Mouse (Mus musculus) midbrain, embryonic 12.5 days (tissue): Measurements from ENCODE around the gene Cphx2. TPM values are rescaled to one million over a fixed set of nuclear protein-coding genes. Genes with fewer than 3 reads are reported as not detected.
"Not testable (repeated sequence)": the region's sequence is repeated elsewhere in the genome, so short reads cannot be mapped to it uniquely, and the experiment has no call there.

ENCODE experiments used
- ATAC-seq: fragments of 200-750 bp; cut with Nextera tagmentation; 2 replicates; pipeline ENCODE4 v1.8.0; 2017; ENCODE audit warnings: low read depth, moderate TSS enrichment, moderate library complexity; ENCODE audit not compliant: low FRiP score
- H3K27ac ChIP-seq: fragments of 300-500 bp; sonication (generic); replicated peaks from 2 replicates; pipeline ENCODE4 v1.5.1; 2016; ENCODE audit warnings: mild to moderate bottlenecking
- H3K27me3 ChIP-seq: fragments of 300-500 bp; sonication (generic); 2 replicates; pipeline ENCODE4 v1.6.1; 2016; ENCODE audit warnings: mild to moderate bottlenecking
- H3K36me3 ChIP-seq: fragments of 300-500 bp; sonication (generic); 2 replicates; pipeline ENCODE4 v1.6.1; 2016
- H3K4me1 ChIP-seq: fragments of 300-500 bp; sonication (generic); 2 replicates; pipeline ENCODE4 v1.6.1; 2016
- H3K4me2 ChIP-seq: fragments of 300-500 bp; sonication (generic); replicated peaks from 2 replicates; pipeline ENCODE4 v1.6.1; 2016; ENCODE audit warnings: mild to moderate bottlenecking, moderate library complexity
- H3K4me3 ChIP-seq: fragments of 300-500 bp; sonication (generic); 2 replicates; pipeline ENCODE4 v1.5.1; 2016; ENCODE audit warnings: mild to moderate bottlenecking
- H3K9ac ChIP-seq: fragments of 300-500 bp; sonication (generic); replicated peaks from 2 replicates; pipeline ENCODE4 v1.6.1; 2016; ENCODE audit warnings: mild to moderate bottlenecking, moderate library complexity
- H3K9me3 ChIP-seq: fragments of 300-500 bp; sonication (generic); 2 replicates; pipeline ENCODE4 v1.6.1; 2016; ENCODE audit warnings: mild to moderate bottlenecking
- WGBS: fragments of 180-500 bp; shearing (Covaris S2); methylation state at CpG from one replicate; pipeline ENCODE4 v1.1.7; 2016; 5-methylcytosine and 5-hydroxymethylcytosine counted together
- polyA plus RNA-seq: library from polyadenylated mRNA; unstranded; fragments of >200 nt; fragmentation: Nextera tagmentation; extraction: Ambion mirVana; gene quantifications from 2 replicates; pipeline ENCODE4 v1.2.1, GENCODE M21; 2016

Cphx2 gene
- not detected in 2 replicates for polyA plus RNA-seq

GRCm38 (mm10) chr14:26081216-26081615 is at the start of gene Cphx2:
Cphx2 (plus strand) TSS chr14:26081516.
- ATAC-seq, H3K9ac ChIP-seq, H3K4me3 ChIP-seq, H3K9me3 ChIP-seq, H3K36me3 ChIP-seq, H3K4me2 ChIP-seq, H3K27ac ChIP-seq, H3K27me3 ChIP-seq, H3K4me1 ChIP-seq: not testable (repeated sequence)
- WGBS = no CpG with 5 or more reads among the region's 6 CpGs

DNA sequence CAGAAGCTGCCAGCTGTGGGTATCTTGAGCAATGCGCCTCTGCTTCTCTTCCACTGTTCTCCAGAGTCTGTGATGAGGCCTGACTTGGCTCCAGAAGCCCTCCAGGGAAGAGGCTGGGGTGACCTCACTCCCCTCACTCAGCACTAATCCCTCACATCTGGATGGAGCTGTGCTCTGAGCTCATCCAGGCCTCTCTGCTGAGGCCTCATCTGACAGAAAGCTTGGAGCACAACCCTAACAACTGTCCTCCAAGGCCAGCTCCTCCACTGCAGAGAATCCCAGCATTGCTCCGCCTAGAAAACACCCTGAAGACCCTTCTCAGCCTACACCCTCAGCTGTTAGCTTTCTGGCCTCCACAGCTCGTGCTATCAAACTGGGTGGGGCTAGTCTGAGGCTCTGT is 47.0 kb upstream of the Cphx2 start:
- H3K27ac ChIP-seq, H3K4me2 ChIP-seq, H3K4me3 ChIP-seq, H3K36me3 ChIP-seq, H3K9ac ChIP-seq, H3K27me3 ChIP-seq, ATAC-seq, H3K4me1 ChIP-seq, H3K9me3 ChIP-seq: not testable (repeated sequence)
- no CpG with 5 or more reads among the region's 3 CpGs for WGBS

DNA sequence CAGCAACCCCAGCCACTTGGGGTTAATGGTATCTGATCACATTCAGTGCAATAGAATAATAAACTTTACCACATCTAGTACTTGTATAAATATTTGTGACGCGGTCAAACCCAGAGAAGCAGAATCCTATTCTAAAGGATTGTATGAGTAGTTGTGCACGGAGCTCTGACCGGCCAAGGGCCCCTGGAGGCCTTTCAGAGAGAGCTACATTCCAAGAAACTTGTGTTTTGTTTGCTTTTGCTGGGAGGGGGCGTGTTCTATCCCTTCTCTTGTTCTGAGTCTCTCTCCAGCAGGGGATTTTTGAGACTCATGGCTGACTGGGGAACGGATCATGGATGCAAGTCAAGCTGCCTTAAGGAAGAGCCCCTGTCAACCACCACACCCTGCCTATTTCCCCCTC is 45.9 kb upstream of the Cphx2 start:
- WGBS = no CpG with 5 or more reads among the region's 6 CpGs
- ATAC-seq, H3K27ac ChIP-seq: not testable (repeated sequence)

GRCm38 (mm10) chr14:26042611-26043010 is 38.7 kb upstream of the Cphx2 start, which contains the start of gene Gm9780:
Gm9780 (minus strand) TSS chr14:26042711.
- H3K9me3 ChIP-seq = not testable (repeated sequence)

More for the DNA sequence above, 45.9 kb upstream of the Cphx2 start:
- H3K27me3 ChIP-seq, H3K4me3 ChIP-seq, H3K4me2 ChIP-seq, H3K36me3 ChIP-seq, H3K4me1 ChIP-seq, H3K9me3 ChIP-seq, H3K9ac ChIP-seq: not testable (repeated sequence)

GRCm38 (mm10) chr14:26045007-26045406 is 36.3 kb upstream of the Cphx2 start:
- H3K27me3 ChIP-seq, H3K4me2 ChIP-seq, ATAC-seq, H3K4me3 ChIP-seq, H3K9me3 ChIP-seq, H3K4me1 ChIP-seq, H3K9ac ChIP-seq, H3K36me3 ChIP-seq, H3K27ac ChIP-seq: not testable (repeated sequence)
- WGBS = no CpG with 5 or more reads among the region's 5 CpGs

More at GRCm38 (mm10) chr14:26042611-26043010, 38.7 kb upstream of the Cphx2 start, which contains the start of gene Gm9780:
- not testable (repeated sequence) for H3K4me1 ChIP-seq, H3K27me3 ChIP-seq, H3K4me2 ChIP-seq, H3K36me3 ChIP-seq, H3K4me3 ChIP-seq, H3K9ac ChIP-seq, ATAC-seq, H3K27ac ChIP-seq
- WGBS = no CpG with 5 or more reads among the region's 26 CpGs

DNA sequence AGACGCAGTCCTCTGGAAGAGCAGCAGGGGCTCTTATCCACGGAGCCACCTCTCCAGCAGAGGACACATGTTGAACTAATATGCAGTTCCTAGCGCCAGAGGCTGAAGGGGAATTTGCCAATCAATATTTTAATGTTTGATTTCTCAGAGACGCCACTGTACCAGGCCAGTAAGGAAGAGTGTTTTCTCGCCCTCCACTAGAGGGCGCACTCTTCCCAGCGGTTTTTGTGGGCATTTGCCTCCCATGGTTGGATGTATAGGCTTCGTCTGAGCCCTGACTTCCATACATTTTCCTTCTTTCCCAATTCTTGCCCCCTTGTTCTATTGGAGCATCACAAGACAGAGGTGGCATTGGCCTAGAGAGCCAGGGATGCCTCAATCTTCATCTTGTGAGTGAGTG is 34.3 kb upstream of the Cphx2 start:
- H3K4me2 ChIP-seq, H3K27me3 ChIP-seq, H3K9ac ChIP-seq, H3K4me3 ChIP-seq, H3K4me1 ChIP-seq, ATAC-seq, H3K27ac ChIP-seq, H3K9me3 ChIP-seq, H3K36me3 ChIP-seq: not testable (repeated sequence)
- no CpG with 5 or more reads among the region's 8 CpGs for WGBS

GRCm38 (mm10) chr14:26048767-26049166 is 32.5 kb upstream of the Cphx2 start:
- not testable (repeated sequence) for H3K4me1 ChIP-seq, H3K9me3 ChIP-seq, H3K9ac ChIP-seq, H3K36me3 ChIP-seq, H3K4me3 ChIP-seq, H3K27ac ChIP-seq, H3K27me3 ChIP-seq, H3K4me2 ChIP-seq, ATAC-seq
- no CpG with 5 or more reads among the region's 9 CpGs for WGBS

GRCm38 (mm10) chr14:26058184-26058583 is 23.1 kb upstream of the Cphx2 start:
- H3K4me1 ChIP-seq, ATAC-seq, H3K9me3 ChIP-seq, H3K4me3 ChIP-seq, H3K36me3 ChIP-seq, H3K9ac ChIP-seq, H3K27ac ChIP-seq, H3K4me2 ChIP-seq, H3K27me3 ChIP-seq: not testable (repeated sequence)
- WGBS = no CpG with 5 or more reads among the region's 3 CpGs

DNA sequence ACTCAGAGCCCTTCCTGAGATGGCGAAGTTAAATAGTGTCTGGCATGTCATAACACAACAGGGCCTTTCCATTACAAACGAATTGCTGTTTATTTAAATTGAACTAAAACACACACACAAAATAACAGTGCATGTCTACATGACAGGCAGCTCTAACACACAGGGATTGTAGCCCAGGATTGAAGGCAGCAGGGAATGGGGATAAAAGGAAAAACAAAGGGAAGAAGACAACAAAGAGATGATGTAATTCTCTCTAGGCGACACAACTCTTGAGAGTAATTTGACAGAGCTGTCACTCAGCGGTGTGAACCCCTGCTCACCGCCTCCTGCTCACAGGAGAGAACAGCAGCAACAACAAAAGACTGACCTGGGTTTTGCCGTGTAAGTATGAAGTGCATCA is 22.0 kb upstream of the Cphx2 start:
- H3K36me3 ChIP-seq, H3K4me3 ChIP-seq, H3K4me2 ChIP-seq, ATAC-seq, H3K4me1 ChIP-seq, H3K27ac ChIP-seq, H3K27me3 ChIP-seq, H3K9me3 ChIP-seq, H3K9ac ChIP-seq: not testable (repeated sequence)
- no CpG with 5 or more reads among the region's 6 CpGs for WGBS

DNA sequence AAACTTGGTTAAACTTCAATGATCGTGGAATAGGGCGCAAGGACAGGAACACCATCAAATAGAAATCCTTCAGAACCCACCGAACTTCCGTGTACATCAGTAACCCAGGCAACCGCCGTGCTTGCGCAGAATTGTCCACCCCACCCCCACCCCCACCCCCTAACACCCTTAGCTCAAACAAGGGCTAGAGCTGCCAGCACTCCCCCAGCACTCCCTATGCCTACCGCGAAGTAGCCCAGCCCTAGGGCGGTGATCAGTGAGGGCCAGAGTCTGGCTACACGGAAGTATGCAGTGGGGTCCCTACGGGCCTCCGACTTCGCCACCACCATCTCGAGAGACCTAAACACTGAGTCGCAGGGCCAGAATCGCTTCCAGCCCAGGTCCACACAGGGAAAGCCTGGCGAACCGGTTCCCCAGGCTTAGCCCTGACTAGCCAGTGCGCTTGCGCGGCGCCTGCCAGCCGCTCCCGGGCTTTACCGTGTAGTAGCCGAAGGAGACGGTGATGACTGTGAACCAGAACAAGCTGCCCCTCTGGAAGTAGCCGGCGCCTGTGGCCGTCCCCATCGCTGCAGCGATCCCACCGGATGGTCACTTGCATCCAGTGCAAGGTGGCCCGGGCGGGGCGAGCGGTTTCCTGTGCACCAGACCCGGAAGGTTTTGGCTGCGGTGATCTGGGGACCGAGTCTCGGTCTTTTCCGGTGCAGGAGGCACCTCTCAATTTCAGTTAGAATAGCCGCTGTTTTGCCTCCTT is 14.6 kb upstream of the Cphx2 start:
- not testable (repeated sequence) for H3K4me1 ChIP-seq, H3K9ac ChIP-seq, H3K9me3 ChIP-seq, H3K27ac ChIP-seq, H3K4me2 ChIP-seq, H3K4me3 ChIP-seq, H3K36me3 ChIP-seq, H3K27me3 ChIP-seq
- ATAC-seq = peak; percentile 72
- no CpG with 5 or more reads among the region's 44 CpGs for WGBS

DNA sequence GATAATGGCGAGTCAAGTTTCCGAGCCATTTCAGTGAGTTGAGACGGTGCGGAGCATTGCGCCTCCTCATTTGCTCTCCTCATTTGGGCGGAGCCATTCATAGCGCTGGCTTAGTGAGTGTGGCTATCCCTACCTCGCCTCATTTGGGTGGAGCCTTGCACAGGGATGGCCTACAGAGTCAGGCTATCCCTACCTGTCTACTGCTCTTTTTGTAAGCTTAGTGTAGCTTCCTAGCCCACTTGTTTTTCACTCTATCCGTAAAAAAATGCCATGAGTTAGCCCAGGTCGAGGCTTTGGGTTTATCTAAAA is 14.0 kb upstream of the Cphx2 start, which contains the start of gene Tmem254c:
TSS of gene Tmem254c (minus strand) at position 31 of the 309 bp plus-strand sequence.
- not testable (repeated sequence) for ATAC-seq, H3K27ac ChIP-seq, H3K4me1 ChIP-seq, H3K27me3 ChIP-seq, H3K4me3 ChIP-seq, H3K9ac ChIP-seq, H3K4me2 ChIP-seq, H3K9me3 ChIP-seq, H3K36me3 ChIP-seq
- WGBS = no CpG with 5 or more reads among the region's 10 CpGs

DNA sequence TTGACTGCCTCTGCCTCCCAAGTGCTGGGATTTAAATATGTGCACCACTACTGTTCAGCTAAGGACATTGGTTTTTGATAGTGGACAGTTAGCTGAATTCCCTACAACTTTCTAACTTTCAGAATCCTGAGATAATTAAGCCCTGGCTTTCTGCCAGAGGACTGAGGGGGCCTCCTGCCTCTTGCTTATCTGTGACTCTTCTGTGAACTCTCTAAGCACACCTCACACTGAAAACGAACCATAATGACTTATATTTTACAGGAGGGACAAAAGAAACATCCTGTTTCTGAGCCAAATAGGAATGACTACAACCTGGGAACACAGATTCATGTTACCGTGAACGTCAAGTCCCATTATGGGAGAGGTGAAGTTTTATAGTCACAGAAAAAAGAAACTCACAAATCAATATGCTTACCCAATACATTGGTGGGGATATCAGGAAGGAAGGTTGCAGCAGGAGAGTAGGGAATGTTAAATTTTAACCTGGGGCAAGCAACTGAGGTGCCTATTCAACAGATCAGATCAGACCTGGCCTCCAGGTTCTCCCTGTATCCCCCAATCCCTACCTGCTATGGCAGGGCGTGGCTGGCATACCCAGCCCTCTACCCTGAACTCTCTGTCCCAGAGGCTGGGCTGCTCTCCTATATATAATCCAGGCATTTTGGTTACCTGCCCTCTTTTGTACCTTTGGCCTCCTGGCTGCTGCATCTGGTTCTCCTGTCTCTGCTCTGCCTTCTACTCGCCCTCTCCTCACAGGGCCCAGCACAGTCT is 4.5 kb upstream of the Cphx2 start:
- not testable (repeated sequence) for H3K36me3 ChIP-seq, H3K27ac ChIP-seq, H3K4me3 ChIP-seq, H3K4me2 ChIP-seq, H3K4me1 ChIP-seq, H3K9ac ChIP-seq, ATAC-seq, H3K9me3 ChIP-seq, H3K27me3 ChIP-seq
- WGBS = no CpG with 5 or more reads among the region's 5 CpGs
